Mouse (Mus musculus) heart, embryonic 13.5 days (tissue): Measurements from ENCODE around the gene Bpifb9a. TPM values are rescaled to one million over a fixed set of nuclear protein-coding genes. Genes with fewer than 3 reads are reported as not detected.
"Not testable (repeated sequence)": the region's sequence is repeated elsewhere in the genome, so short reads cannot be mapped to it uniquely, and the experiment has no call there.

Experiments
- ATAC-seq: fragments of 200-750 bp; cut with Nextera tagmentation; 2 replicates; pipeline ENCODE4 v1.8.0; 2017; ENCODE audit warnings: moderate TSS enrichment; ENCODE audit not compliant: insufficient number of reproducible peaks, low FRiP score, low TSS enrichment; ENCODE audit errors: extremely low read depth
- H3K27ac ChIP-seq: fragments of 300-500 bp; sonication (generic); replicated peaks from 2 replicates; pipeline ENCODE4 v1.5.1; 2015; ENCODE audit warnings: moderate library complexity, mild to moderate bottlenecking, inconsistent platforms
- H3K27me3 ChIP-seq: fragments of 300-500 bp; sonication (generic); replicated peaks from 2 replicates; pipeline ENCODE4 v1.6.1; 2015; ENCODE audit warnings: mild to moderate bottlenecking, inconsistent platforms
- H3K36me3 ChIP-seq: fragments of 300-500 bp; sonication (generic); 2 replicates; pipeline ENCODE4 v1.6.1; 2015; ENCODE audit warnings: mild to moderate bottlenecking, inconsistent platforms
- H3K4me1 ChIP-seq: fragments of 300-500 bp; sonication (generic); 2 replicates; pipeline ENCODE4 v1.6.1; 2015; ENCODE audit warnings: inconsistent platforms
- H3K4me2 ChIP-seq: fragments of 300-500 bp; sonication (generic); 2 replicates; pipeline ENCODE4 v1.6.1; 2015; ENCODE audit warnings: inconsistent platforms, mild to moderate bottlenecking, moderate library complexity
- H3K4me3 ChIP-seq: fragments of 300-500 bp; sonication (generic); 2 replicates; pipeline ENCODE4 v1.5.1; 2015; ENCODE audit warnings: moderate library complexity, mild to moderate bottlenecking, inconsistent platforms
- H3K9ac ChIP-seq: fragments of 300-500 bp; sonication (generic); 2 replicates; pipeline ENCODE4 v1.6.1; 2015; ENCODE audit warnings: inconsistent platforms, mild to moderate bottlenecking, moderate library complexity
- H3K9me3 ChIP-seq: fragments of 300-500 bp; sonication (generic); 2 replicates; pipeline ENCODE4 v1.6.1; 2016; ENCODE audit warnings: inconsistent platforms
- WGBS: fragments of 180-500 bp; shearing (Covaris S2); methylation state at CpG from one replicate; pipeline ENCODE4 v1.1.7; 2015; ENCODE audit warnings: mixed read lengths; 5-methylcytosine and 5-hydroxymethylcytosine counted together
- polyA plus RNA-seq: library from polyadenylated mRNA; unstranded; fragments of >200 nt; fragmentation: Nextera tagmentation; extraction: Ambion mirVana; gene quantifications from 2 replicates; pipeline ENCODE4 v1.2.1, GENCODE M21; 2015

The Bpifb9a gene
- polyA plus RNA-seq, 1 experiment from 2014 or later = not detected

DNA sequence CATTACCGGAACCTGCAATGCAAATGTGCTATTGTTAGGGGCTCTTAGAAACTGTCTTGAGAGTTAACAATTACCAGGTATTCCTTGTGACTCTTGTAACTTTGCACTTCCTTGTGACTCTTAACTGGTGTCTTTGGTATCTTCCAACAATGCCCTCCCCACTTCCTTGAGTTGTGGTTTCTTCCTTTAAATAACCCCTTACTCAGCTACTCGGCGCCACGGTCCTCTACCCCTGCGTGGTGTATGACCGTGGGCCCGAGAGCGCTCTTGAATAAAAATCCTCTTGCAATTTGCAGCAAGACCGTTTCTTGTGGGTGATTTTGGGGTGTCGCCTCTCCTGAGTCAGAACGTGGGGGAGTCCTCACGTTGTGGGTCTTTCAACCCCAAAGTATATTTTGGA lies 14.9 kb upstream of the Bpifb9a start:
- H3K4me1 ChIP-seq, H3K4me3 ChIP-seq, H3K4me2 ChIP-seq, ATAC-seq, H3K9ac ChIP-seq, H3K27me3 ChIP-seq, H3K36me3 ChIP-seq, H3K27ac ChIP-seq, H3K9me3 ChIP-seq: not testable (repeated sequence)
- 88% methylated on average over 11 of the region's 12 CpGs for whole genome bisulfite sequencing

DNA sequence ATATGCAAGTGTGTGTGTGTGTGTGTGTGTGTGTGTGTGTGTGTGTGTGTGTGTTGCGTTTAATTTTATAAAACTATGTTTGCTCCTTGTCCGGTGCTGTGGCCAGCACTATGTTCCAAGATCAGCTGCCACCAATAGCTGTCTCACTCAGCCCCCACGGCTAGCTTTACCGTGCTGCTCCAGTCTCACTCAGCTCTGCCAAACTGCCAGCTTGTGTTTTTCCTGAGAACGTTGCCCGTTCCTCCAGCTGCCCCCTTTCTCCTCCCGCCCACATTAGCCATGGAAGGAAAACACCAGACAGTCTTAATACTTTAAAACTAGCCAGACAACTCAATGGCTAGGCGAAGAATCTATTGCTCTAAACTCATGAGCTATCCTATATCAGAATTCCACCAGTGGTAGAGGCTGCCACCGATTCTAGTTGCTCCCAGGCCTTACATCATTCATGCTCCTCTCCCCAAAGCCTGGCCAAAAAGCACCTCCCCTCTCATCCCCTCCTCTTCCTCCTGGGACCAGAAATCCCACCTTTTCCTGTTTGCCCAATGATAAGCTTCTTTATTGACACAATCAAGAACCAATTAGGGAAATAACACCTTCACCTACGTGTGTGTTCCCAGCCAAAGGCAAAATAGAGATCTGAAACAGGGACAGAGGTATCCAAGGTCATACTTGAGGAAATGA lies 14.2 kb upstream of the Bpifb9a start:
- no peaks in the 10 kb centered on the region for H3K9me3 ChIP-seq
- no peak overlapping the region for H3K4me3 ChIP-seq
- ATAC-seq = no peak
- no peak overlapping the region for H3K4me2 ChIP-seq
- no peaks in the 10 kb centered on the region for H3K27me3 ChIP-seq
- no peaks in the 10 kb centered on the region for H3K4me1 ChIP-seq
- no peak overlapping the region for H3K9ac ChIP-seq
- no peaks in the 10 kb centered on the region for H3K36me3 ChIP-seq
- 83% methylated on average over 10 of the region's 10 CpGs for WGBS
- H3K27ac ChIP-seq = no peak overlapping the region

DNA sequence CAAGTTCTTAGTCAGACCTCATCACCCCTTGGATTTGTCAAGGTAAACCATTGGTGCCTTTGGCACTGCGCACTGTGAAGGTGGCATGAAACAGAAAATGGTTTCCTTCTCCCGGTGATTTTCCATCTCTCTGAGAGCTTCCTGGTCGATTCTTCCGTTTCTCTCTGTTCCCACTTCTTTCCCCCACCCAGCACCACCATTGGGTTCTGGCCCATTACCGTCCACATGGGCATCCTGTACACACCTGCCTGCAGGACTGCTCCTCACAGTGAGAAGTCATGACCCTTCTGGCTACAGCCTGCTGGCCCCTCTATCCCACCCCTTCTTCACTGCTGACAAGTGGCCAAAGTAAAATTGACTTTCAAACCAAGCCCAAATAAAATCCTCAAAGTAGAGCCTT lies 12.3 kb upstream of the Bpifb9a start:
- Histone ChIP-seq H3K9ac (no peak overlapping the region), H3K4me3 (no peak overlapping the region), H3K4me2 (no peak overlapping the region), H3K4me1 (no peaks in the 10 kb centered on the region), H3K27ac (no peak overlapping the region), H3K27me3 (no peaks in the 10 kb centered on the region), H3K9me3 (no peaks in the 10 kb centered on the region), H3K36me3 (no peaks in the 10 kb centered on the region)
- ATAC-seq = no peak
- 86% methylated on average over 5 of the region's 5 CpGs for WGBS

DNA sequence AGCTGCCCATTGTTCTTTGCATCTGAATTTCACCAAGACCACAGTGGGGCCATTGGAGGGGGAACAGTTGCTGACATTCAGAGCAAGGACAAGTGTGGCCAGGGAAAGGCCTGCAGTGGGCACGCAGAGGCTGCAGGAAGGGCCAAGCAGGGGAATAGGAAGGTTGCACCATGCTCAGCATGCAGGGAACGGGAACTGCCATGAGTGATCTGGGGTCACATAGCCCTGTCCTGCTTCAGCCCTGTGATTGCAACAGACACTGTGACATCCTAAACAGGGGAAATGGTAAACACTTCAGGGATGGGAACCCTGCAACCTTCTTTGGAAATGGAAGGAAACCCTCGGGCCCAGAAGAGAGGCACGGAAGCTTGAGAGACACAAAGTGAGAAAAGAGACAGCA lies 2.4 kb upstream of the Bpifb9a start:
- not testable (repeated sequence) for H3K27me3 ChIP-seq, H3K36me3 ChIP-seq, ATAC-seq, H3K4me2 ChIP-seq, H3K4me3 ChIP-seq, H3K9ac ChIP-seq, H3K4me1 ChIP-seq, H3K9me3 ChIP-seq, H3K27ac ChIP-seq
- 86% methylated on average over 2 of the region's 4 CpGs for WGBS

DNA sequence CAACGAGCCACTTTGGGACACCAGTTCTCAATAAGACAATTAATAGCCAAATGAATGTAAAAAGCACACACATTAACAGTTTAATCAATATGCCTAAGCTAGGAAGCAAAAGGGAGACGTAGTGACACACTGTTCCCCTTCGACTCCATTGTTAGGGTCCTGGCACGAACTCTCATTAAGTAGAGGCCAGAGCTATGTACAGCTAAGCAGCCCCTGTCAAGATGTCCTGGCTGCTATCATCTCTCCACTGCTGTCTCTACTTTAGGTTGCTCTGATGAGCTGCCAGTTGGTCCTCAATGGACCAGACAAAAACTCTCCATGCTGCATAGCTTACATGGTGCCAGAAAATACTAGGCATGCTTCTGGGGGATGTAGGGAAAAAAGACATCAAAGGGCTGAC lies 1.9 kb upstream of the Bpifb9a start:
- H3K9me3 ChIP-seq = no peaks in the 10 kb centered on the region
- no peaks in the 10 kb centered on the region for H3K4me1 ChIP-seq
- H3K4me2 ChIP-seq = no peak overlapping the region
- 69% methylated on average over 4 of the region's 4 CpGs for WGBS
- no peak overlapping the region for H3K9ac ChIP-seq
- no peak overlapping the region for H3K27ac ChIP-seq
- H3K4me3 ChIP-seq = no peak overlapping the region
- H3K27me3 ChIP-seq = no peaks in the 10 kb centered on the region
- no peak for ATAC-seq
- no peaks in the 10 kb centered on the region for H3K36me3 ChIP-seq

DNA sequence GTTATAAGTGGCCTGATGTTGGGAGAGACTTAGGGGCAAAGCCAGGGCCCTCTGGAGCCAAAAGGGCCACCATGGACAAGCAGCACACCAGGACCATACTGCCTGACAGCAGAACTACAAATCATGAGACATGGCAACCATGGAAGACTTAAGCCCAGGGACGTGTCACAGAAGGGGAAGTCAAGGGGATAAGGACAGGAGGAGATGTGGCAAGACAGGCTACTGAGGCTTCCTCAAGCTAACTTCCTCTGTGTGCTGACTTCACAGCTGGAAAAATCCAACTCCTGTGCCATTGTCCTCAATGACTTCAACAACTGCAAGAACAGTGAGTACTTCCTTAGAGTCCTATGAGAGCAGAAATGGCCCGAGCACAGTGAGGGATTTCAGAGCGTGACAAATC lies 6.7 kb downstream of the Bpifb9a start:
- H3K4me1 ChIP-seq, H3K9ac ChIP-seq, H3K27ac ChIP-seq, H3K36me3 ChIP-seq, H3K27me3 ChIP-seq, ATAC-seq, H3K4me2 ChIP-seq, H3K4me3 ChIP-seq, H3K9me3 ChIP-seq: not testable (repeated sequence)
- 74% methylated on average over 3 of the region's 3 CpGs for WGBS

DNA sequence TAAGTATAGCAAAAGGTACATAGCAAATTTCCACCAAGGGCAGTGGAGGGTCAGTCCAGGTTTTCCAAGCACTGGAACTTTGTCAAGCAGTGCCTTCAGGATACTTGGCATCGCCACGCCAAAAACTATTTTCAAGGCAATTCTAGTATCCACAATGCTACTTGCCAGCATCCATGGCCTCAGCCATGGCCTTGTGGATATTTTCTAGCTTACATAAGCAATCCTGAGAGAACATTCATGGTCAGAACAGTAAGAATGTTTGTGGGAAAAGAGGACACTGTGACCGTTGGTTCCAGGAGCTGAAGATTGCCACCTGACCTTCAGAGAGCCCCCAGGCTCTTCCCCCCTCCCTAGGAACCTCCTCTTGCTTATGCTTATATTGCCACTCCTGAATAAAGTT lies 34.2 kb downstream of the Bpifb9a start:
- not testable (repeated sequence) for H3K4me3 ChIP-seq, ATAC-seq, H3K27ac ChIP-seq, H3K9ac ChIP-seq, H3K27me3 ChIP-seq, H3K9me3 ChIP-seq, H3K4me2 ChIP-seq, H3K4me1 ChIP-seq, H3K36me3 ChIP-seq
- WGBS = 71% methylated on average over 3 of the region's 3 CpGs

DNA sequence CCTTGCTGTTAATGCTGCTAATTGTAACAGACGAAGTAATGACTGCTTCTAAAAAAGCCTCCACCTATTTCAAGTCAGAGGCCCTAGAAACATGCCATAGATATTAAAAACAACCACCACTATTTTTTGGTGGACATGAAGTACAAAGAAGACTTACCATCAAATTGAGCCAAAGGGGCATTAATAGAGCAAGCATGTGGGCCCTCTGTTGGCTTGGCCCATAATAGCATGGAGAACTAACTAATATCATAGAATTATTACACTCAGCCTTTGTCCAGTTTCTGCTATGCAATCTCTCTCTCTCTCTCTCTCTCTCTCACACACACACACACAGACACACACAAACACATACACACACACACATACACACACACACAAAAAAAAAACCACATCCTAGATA lies 35.2 kb downstream of the Bpifb9a start:
- Histone ChIP-seq H3K9ac (no peak overlapping the region), H3K9me3 (no peaks in the 10 kb centered on the region), H3K4me2 (no peak overlapping the region), H3K27me3 (no peaks in the 10 kb centered on the region), H3K27ac (no peak overlapping the region), H3K4me1 (no peaks in the 10 kb centered on the region), H3K4me3 (no peak overlapping the region), H3K36me3 (no peaks in the 10 kb centered on the region)
- no peak for ATAC-seq
- WGBS = 53% methylated on average over 1 of the region's 1 CpGs

DNA sequence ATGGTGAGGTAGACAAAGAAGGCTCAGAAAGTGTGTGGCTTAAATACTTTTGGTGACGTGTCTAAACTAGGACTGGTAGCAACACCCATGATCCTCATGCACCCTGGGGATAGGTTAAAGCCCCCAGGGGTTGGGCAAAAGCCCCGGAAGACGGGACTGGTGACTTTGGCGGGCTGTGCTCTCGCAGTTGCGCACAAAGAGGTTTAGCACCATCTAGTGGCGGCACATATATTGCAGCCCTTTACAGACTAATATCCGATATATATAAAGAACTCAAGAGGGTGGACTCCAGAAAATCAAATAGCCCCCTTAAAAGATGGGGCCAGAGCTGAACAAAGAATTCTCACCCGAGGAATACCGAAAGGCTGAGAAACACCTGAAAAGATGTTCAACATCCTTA lies 37.1 kb downstream of the Bpifb9a start:
- H3K4me2 ChIP-seq = peak overlapping the region; percentile 54

DNA sequence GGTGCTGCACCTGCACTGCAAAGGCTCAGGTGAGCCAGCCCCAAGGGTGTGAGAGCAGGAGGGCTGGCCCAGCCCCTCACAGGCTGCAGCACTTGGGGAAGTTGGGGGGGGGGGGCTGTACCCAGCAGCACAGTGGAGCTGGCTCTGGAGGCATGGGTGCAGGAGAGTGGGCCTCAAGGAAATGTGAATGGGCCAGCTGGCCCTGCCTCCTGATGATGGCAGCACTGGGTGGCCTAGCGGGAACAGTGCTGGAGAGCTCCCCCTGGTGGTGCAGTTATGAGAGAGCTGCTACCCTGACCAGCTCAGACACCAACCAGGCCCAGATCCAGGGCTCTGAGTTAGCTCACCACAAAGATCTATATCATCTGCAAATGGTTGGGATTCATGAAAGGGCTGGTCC lies 42.8 kb downstream of the Bpifb9a start:
- Histone ChIP-seq H3K4me3 (no peak overlapping the region), H3K27ac (no peak overlapping the region), H3K36me3 (no peaks in the 10 kb centered on the region), H3K9ac (no peak overlapping the region), H3K4me2 (no peak overlapping the region), H3K27me3 (no peaks in the 10 kb centered on the region), H3K9me3 (no peaks in the 10 kb centered on the region), H3K4me1 (0 out of 2 replicates have a peak, but pooled peaks cover 5% of the 10 kb centered on the region)
- 21% methylated on average over 1 of the region's 1 CpGs for WGBS
- ATAC-seq = no peak

More for the DNA sequence above, 37.1 kb downstream of the Bpifb9a start:
- ATAC-seq, H3K27ac ChIP-seq, H3K9me3 ChIP-seq, H3K9ac ChIP-seq, H3K27me3 ChIP-seq, H3K36me3 ChIP-seq, H3K4me1 ChIP-seq: not testable (repeated sequence)
- 0 out of 2 replicates have a peak overlapping the region, but pooled peaks have one; percentile 18 for H3K4me3 ChIP-seq
- 2% methylated on average over 10 of the region's 10 CpGs for WGBS

DNA sequence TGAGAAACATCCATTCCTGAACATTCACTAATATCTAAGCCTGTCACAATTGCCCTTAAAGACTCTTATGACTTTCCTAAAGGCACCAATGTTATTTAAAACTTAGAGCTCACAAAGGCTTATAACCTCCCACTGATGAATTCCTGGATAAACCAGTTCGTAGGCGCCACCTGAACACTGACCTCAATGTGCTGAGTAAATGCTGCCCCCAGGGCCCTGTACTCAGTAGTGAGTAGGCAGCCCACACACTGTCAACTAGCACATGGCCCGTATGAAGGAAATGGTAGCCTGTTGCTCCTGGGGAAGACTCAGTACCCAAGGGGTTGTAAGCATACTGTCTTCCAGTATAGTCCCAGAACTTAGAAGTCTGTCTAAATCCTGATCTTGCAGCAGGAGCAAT lies 44.1 kb downstream of the Bpifb9a start:
- no peak overlapping the region for H3K27ac ChIP-seq
- ATAC-seq = no peak
- 78% methylated on average over 3 of the region's 3 CpGs for WGBS
- no peak overlapping the region for H3K4me2 ChIP-seq
- H3K9me3 ChIP-seq = no peaks in the 10 kb centered on the region
- H3K4me3 ChIP-seq = no peak overlapping the region
- no peaks in the 10 kb centered on the region for H3K27me3 ChIP-seq
- 0 out of 2 replicates have a peak, but pooled peaks cover 5% of the 10 kb centered on the region for H3K4me1 ChIP-seq
- H3K9ac ChIP-seq = no peak overlapping the region
- H3K36me3 ChIP-seq = no peaks in the 10 kb centered on the region

DNA sequence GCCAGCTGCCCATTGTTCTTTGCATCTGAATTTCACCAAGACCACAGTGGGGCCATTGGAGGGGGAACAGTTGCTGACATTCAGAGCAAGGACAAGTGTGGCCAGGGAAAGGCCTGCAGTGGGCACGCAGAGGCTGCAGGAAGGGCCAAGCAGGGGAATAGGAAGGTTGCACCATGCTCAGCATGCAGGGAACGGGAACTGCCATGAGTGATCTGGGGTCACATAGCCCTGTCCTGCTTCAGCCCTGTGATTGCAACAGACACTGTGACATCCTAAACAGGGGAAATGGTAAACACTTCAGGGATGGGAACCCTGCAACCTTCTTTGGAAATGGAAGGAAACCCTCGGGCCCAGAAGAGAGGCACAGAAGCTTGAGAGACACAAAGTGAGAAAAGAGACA lies 47.0 kb downstream of the Bpifb9a start:
- ATAC-seq, H3K27me3 ChIP-seq, H3K9ac ChIP-seq, H3K27ac ChIP-seq, H3K4me1 ChIP-seq, H3K4me2 ChIP-seq, H3K36me3 ChIP-seq, H3K9me3 ChIP-seq, H3K4me3 ChIP-seq: not testable (repeated sequence)
- WGBS = 78% methylated on average over 1 of the region's 3 CpGs
